Mouse (Mus musculus) left cerebral cortex, postnatal 4 days (tissue): ENCODE measurements around the gene Smim10l1. TPM values are rescaled to one million over a fixed set of nuclear protein-coding genes. Genes with fewer than 3 reads are reported as not detected.

ENCODE experiments used
- DNase-seq: peaks from one replicate; pipeline ENCODE4 v3.0.0-alpha.2; 2022
- intact Hi-C: fragments of 180-260 bp; cut with DNase I; formaldehyde crosslinking; loops from one replicate; pipeline ENCODE4 v1.15.1; 2025
- total RNA-seq, 2 experiments: library from RNA; stranded (reverse); gene quantifications; 2 replicates each; pipeline ENCODE4 v1.2.3; 2021

The Smim10l1 gene
- total RNA-seq = 10 to 100 TPM; 52.3 to 53.3 TPM

- DNase-seq = no peak
- intact Hi-C loops = no loop called here
Measured at GRCm38 (mm10) chr6:133104609-133104921, at the start of gene Smim10l1. TSS of gene Smim10l1 (plus strand) at chr6:133104909.

GRCm38 (mm10) chr6:133055716-133056115, 49.0 kb upstream of the Smim10l1 start, which contains the start of gene Tas2r140:
TSS of gene Tas2r140 (minus strand) at chr6:133055816.
- intact Hi-C loops = no loop called here
- DNase-seq = no peak

DNA sequence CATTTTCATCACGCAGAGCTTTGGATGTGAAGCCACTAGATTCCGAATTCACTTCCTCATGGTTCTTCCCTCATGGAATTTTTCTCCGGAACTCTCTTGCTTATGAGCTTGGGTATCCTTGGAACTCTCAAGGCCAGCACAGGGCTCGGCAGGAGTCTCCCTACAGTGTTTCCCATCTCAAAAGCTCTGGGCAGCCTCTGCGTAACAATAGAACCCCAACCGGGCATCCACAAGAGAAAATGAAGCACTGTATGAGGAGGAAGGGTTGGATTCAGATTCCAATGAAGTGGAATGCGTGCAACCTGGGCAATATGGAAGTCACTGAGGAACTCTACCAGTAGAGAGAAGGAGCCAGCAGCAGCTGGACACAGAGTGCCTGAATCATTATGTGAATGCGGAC, 12.5 kb upstream of the Smim10l1 start:
- no peak for DNase-seq
- intact Hi-C loops = no loop called here

- DNase-seq = no peak
- intact Hi-C loops = no loop called here
Measured at GRCm38 (mm10) chr6:133102430-133102829, 2.3 kb upstream of the Smim10l1 start.

GRCm38 (mm10) chr6:133104922-133105859, 482 bp downstream of the Smim10l1 start:
- peak; percentile 94 for DNase-seq
- intact Hi-C loops = no loop called here

Other genes starting within 250 kb of the Smim10l1 start
- not detected for gene Tas2r116, start 249.5 kb upstream of the Smim10l1 start, total RNA-seq
- not detected for gene Tas2r110, start 236.9 kb upstream of the Smim10l1 start, total RNA-seq
- not detected for gene Tas2r113, start 211.9 kb upstream of the Smim10l1 start, total RNA-seq
- gene Tas2r125, start 195.3 kb upstream of the Smim10l1 start, total RNA-seq = not detected
- gene Tas2r129, start 153.8 kb upstream of the Smim10l1 start, total RNA-seq = not detected
- not detected for gene Tas2r131, start 147.0 kb upstream of the Smim10l1 start, total RNA-seq
- not detected for gene Tas2r109, start 123.9 kb upstream of the Smim10l1 start, total RNA-seq
- not detected for gene Tas2r103, start 67.8 kb upstream of the Smim10l1 start, total RNA-seq
- not detected for gene Tas2r140, start 49.1 kb upstream of the Smim10l1 start, total RNA-seq
- not detected for gene 5530400C23Rik, start 187.3 kb downstream of the Smim10l1 start, total RNA-seq